Mouse (Mus musculus) natural killer cell, adult 2 months (primary cell): ENCODE results near the gene Cnih1.
"Not testable (repeated sequence)": the region's sequence is repeated elsewhere in the genome, so short reads cannot be mapped to it uniquely, and the experiment has no call there.

ENCODE experiments used
- DNase-seq, 2 experiments: peaks; one replicate each; pipeline ENCODE4 v3.0.0; 2022; ENCODE audit warnings: low spot score in 2 of 2

Gene Cnih1

DNA sequence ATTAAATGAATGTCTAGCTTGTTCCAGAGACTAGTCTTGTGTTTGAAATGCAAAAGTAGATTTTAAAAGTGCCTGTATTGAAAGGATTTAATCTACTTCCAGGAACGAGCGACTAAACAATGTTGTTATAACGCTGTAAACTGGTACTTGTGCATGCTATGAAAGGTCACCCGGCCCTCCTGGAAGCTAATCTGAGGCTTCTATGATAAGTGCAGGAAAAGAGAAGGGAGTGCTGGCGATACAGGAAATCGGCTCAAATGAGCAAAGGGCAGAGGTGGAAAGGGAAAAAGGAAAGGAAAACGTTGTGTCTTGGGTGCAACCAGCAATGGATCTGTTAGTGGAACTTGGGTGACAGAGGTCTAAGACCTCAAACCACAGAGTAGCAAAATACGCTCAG, 292 bp upstream of the Cnih1 start:
- DNase-seq, result no peak

GRCm38 (mm10) chr14:46787454-46787786, 791 bp downstream of the Cnih1 start:
- DNase-seq, result no peak

DNA sequence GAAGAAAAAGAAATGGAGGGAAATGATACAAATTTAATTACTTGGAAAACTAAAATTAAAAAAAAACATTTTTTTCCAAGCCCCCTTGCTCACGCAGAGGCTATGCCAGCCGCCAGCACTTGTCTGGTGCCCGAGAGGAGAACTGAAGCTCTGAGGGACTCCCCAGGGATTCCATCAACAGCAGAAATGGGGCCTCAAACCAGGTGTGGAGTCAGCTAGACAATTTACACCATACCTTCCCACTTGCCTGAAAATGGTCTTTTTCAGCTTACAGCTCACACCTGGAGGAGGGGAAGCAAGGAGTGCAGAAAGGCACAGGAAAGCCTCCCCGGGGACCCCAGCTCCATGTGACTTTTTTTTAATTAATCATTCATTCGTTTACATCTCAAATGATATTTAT, 3.0 kb downstream of the Cnih1 start:
- no peak for DNase-seq

DNA sequence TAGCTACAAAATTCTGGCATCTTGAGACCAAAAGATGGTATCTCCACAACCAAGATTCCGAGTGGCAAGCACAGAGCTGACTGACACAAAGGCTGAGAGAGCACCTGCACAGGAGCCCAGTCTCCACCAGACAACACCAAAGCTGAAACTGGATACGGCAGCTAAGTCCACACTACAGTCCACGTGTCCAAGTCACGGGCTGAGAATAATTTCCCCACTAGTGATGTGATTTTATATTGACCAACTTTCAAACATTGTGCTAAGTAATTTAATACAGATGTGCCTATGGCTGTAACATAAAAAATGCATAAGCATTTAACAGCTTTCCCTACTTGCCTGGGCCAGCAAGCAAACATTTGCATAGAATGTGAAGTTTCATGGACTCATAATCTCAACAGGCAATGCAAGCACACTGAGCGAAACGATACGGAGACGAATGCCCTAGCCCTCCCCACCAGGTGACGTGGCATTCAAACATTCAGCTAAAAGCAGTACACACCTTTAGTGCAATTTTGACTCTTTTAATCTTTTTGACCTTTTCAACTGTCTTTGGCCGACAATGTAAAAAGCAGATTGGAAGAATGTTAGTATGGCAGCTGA, 4.8 kb downstream of the Cnih1 start:
- DNase-seq, result no peak

GRCm38 (mm10) chr14:46782187-46782828, 5.9 kb downstream of the Cnih1 start:
- DNase-seq, result no peak

GRCm38 (mm10) chr14:46781086-46781485, 7.1 kb downstream of the Cnih1 start:
- DNase-seq, result no peak

- DNase-seq, result no peak
Observed at GRCm38 (mm10) chr14:46779217-46779616, 9.0 kb downstream of the Cnih1 start.

- no peak for DNase-seq
Observed at GRCm38 (mm10) chr14:46778756-46779155, 9.5 kb downstream of the Cnih1 start.

DNA sequence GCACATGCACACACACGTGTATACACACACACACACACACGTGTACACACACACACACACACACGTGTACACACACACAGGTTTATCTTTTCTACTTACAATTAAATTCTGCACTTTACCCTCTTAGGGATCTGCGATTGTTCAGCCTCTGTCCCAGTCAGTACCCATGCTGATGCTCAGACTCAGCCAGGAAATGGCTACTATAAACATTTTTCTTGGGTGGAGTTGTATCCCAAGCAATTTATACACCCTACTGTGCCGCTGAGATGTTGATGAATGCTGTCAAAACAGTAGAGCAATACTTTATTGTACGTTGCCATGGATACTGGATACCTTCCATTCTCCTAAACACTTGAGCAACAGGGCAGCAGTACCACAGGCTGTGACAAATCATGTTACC, 18.2 kb downstream of the Cnih1 start:
- DNase-seq, result no peak

DNA sequence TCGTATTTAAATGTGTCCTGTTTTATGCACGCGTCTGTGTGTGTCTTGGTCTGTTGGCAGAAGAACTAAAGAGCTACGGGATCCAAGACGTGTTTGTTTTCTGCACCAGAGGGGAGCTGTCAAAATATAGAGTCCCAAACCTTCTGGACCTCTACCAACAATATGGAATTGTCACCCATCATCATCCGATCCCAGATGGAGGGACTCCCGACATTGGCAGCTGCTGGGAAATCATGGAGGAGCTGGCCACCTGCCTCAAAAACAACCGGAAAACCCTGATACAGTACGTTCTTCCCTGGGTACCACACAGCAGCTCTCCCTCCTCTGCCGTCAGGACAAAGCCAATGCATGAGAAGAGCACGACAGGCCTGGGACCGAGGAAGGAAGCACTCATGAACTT, 21.1 kb downstream of the Cnih1 start:
- no peak for DNase-seq

DNA sequence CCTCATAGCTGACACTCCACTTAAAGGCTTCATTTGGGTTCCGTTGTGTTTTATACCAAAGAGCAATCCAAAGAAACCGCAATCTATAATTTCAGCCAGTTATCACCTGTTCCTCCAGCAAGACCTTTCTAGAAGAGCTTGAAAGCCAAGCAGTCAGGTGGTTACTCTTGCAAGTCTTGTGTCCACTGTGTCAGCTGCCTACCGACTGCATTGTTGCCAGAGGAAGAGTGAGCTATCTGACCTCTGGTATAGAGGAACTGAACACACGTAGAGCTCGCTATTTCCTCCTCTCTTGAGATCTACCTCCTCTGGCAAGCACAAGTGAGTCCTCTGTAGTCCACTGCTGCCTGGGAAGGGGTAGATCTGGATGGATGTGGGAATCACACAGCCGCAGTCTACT, 27.0 kb downstream of the Cnih1 start:
- no peak for DNase-seq

- DNase-seq, result peak; percentile 93 to 94
Observed at GRCm38 (mm10) chr14:46760355-46761029, 27.7 kb downstream of the Cnih1 start, which contains the start of gene Cdkn3. Gene Cdkn3 (plus strand): TSS chr14:46760541.

DNA sequence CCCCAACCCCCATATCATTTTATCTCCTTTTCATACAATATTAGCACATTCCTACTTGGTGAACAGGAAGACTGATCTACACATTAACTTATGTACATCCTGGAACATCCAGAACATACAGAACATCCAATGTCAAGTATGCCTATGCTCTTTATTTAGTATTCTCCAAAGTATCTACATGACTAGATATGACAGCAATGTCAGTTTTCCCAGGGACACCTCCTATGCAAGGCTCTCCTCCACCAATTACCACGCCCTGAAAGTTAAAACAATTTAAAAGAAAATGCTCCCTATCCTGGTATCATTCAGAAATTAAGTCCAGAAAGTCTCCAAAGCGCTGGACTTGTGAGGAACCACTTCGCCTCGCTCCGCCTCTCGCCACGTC, 28.2 kb downstream of the Cnih1 start:
- DNase-seq, result peak in 1 of 2 experiments; percentile 3

DNA sequence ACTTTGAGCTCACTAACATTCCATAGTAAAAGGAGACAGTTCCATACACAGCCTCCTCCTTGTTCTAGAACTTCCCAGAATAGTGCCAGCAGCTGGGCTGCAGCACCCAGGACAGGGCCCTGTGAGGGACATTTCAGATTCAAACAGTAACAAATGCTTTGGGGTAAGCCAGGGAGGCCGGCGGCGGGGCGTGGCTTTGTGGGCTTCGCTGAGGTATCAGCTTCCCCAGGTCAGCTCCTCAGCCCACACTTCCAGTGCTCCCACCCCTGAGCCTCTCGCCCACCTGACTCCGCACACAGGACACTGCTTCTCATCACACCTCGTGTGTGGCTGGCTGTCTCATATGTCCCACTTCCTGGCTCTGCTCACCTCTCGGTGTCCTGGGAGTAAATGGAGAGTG, 30.5 kb downstream of the Cnih1 start:
- DNase-seq, result no peak

DNA sequence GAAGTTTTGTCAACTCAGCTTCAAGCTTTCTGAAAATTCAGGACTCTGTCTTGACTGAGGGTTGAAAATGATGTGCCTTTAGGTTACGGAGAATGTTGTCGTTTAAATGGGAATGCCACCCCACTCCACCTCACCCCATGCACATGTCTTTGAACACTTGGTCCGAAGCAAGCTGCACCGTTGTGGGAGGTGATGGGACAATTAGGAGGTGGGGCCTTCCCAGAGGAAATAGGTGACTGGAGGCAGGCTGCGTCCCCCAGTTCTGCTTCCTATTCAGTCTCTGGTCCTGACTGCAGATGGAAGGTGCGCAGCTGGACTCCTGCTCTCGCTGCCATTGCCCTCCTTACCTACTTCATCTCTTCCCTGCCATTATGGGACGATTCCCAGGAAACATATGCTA, 32.4 kb downstream of the Cnih1 start:
- DNase-seq, result no peak

- DNase-seq, result not testable (repeated sequence)
Observed at GRCm38 (mm10) chr14:46754371-46754770, 33.8 kb downstream of the Cnih1 start.

- DNase-seq, result no peak
Observed at GRCm38 (mm10) chr14:46745413-46745812, 42.8 kb downstream of the Cnih1 start.

GRCm38 (mm10) chr14:46742674-46743073, 45.5 kb downstream of the Cnih1 start:
- DNase-seq, result no peak

DNA sequence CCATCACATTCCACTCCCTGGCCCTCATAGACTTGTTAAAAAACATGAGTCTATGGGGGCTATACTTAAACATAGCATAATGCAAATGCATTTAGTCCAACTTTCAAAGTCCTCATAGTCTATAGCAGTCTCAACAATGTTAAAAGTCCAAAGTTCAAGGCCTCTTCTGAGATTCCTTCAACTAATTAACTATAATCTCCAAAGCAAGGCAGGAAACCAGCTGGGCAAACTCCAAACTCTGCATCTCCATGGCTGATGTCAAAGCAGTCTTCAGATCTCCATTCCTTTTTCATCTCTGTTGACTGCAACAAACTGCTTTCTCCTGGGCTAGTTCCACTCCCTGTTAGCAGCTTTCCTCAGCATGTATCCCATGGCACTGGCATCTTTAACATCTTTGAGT, 50.9 kb downstream of the Cnih1 start:
- DNase-seq, result not testable (repeated sequence)

DNA sequence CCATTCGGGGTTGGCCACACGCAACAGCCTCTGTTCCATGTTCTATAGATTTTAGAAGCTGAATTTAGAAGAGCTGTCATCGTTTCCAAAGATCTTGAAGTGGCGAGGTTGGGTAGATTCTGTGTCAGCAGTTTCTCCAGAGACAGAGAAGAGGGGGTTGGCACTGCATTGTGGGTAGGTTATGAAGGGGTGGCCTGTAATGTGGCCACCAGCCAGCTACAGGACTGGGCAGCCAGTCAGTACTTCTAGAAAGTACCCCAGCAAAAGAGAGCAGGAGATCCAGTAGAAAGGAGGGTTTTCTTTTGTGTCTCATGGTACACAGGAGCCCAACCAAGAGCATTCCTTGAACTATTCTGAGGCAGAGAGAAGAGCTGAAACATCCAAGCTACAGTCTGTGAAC, 51.8 kb downstream of the Cnih1 start:
- no peak for DNase-seq

DNA sequence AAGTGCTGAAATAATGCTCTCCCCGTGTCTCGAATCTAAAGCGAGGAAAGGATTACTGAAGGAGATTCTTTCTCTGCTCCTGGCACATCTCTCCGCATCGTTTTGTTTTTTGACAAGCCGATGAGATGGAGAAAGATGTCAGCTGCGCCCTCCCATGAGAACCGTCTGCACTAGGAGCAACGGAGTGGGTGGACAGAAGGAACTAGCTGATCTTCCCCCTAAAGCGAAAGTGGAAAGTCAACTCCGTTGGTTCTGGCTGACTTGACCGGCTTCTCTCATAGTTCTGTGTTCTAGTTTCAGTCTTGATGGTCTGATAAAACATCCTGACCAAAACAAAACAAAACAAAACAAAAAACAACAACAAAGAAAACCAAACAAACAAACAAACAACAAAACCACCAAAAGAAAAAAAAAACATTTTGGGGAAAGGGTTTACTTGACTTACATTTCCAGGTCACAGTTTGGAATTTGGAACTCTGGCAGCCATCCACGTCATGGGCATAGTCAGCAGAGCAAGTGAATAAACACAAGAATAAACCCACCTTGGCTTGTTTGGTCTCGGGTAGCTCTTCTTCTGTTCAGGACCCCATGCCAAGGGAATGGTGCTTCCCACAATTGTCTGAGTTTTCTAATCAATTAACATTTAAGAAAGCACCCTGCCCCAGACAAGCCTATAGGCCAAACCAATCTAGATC, 53.3 kb downstream of the Cnih1 start:
- DNase-seq, result no peak

GRCm38 (mm10) chr14:46734262-46734661, 53.9 kb downstream of the Cnih1 start:
- DNase-seq, result no peak

DNA sequence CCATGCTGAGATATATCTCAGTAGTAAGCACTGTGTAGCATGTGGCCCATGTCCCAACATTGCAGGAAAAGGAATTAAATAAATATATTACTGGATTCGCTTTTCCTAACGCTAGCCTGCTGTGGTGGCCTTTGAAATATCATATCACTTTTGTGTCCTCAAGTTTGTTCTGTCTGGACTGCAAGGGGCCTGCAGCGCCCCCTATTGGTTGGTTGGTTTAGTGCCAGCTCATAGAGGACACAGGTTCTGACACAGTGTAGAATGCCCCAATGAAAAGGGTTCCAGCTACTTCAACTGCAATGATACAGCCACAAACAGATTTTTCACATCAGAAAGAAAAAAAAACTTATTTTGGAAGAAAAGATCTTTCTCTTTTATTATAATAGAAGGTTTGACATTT, 62.5 kb downstream of the Cnih1 start:
- peak in 1 of 2 experiments; percentile 21 for DNase-seq
